Mouse (Mus musculus): Measurements from ENCODE around the gene Zfp37. TPM values are rescaled to one million over a fixed set of nuclear protein-coding genes. Genes with fewer than 3 reads are reported as not detected.
"Not testable (repeated sequence)": the region's sequence is repeated elsewhere in the genome, so short reads cannot be mapped to it uniquely, and the experiment has no call there.

The Zfp37 gene
- total RNA-seq (2021), result 10 to 100 TPM; 22.0 to 22.2 TPM

- intact Hi-C loops (cut with DNase I), result no loop called here
- DNase-seq (ENCODE audit: low spot score in 2 of 2), result no peak
These were observed at the start of gene Zfp37 for GRCm38 (mm10) chr4:62230769-62231168. TSS of gene Zfp37 (minus strand) at chr4:62231047.

GRCm38 (mm10) chr4:62278081-62278480, 47.2 kb upstream of the Zfp37 start:
- DNase-seq (ENCODE audit: low spot score in 2 of 2), result no peak
- intact Hi-C loops (cut with DNase I), result no loop called here

GRCm38 (mm10) chr4:62277222-62277621, 46.4 kb upstream of the Zfp37 start:
- intact Hi-C loops (cut with DNase I), result no loop called here
- DNase-seq (ENCODE audit: low spot score in 2 of 2), result no peak

GRCm38 (mm10) chr4:62276642-62277041, 45.8 kb upstream of the Zfp37 start:
- intact Hi-C loops (cut with DNase I), result no loop called here
- DNase-seq (ENCODE audit: low spot score in 2 of 2), result no peak

GRCm38 (mm10) chr4:62274841-62275536, 44.1 kb upstream of the Zfp37 start:
- intact Hi-C loops (cut with DNase I), result no loop called here
- no peak for DNase-seq (ENCODE audit: low spot score in 2 of 2)

- intact Hi-C loops (cut with DNase I), result no loop called here
These were observed 43.1 kb upstream of the Zfp37 start for GRCm38 (mm10) chr4:62273916-62274315.

GRCm38 (mm10) chr4:62272696-62273095, 41.8 kb upstream of the Zfp37 start:
- intact Hi-C loops (cut with DNase I), result no loop called here
- DNase-seq (ENCODE audit: low spot score in 2 of 2), result no peak

More at GRCm38 (mm10) chr4:62273916-62274315, 43.1 kb upstream of the Zfp37 start:
- no peak for DNase-seq (ENCODE audit: low spot score in 2 of 2)

GRCm38 (mm10) chr4:62267101-62267500, 36.3 kb upstream of the Zfp37 start:
- DNase-seq (ENCODE audit: low spot score in 2 of 2), result no peak
- intact Hi-C loops (cut with DNase I), result no loop called here

- DNase-seq (ENCODE audit: low spot score in 2 of 2); intact Hi-C loops (cut with DNase I): not testable (repeated sequence)
These were observed 35.2 kb upstream of the Zfp37 start for GRCm38 (mm10) chr4:62266016-62266415.

GRCm38 (mm10) chr4:62265154-62265836, 34.4 kb upstream of the Zfp37 start:
- intact Hi-C loops (cut with DNase I), result no loop called here
- DNase-seq (ENCODE audit: low spot score in 2 of 2), result no peak

GRCm38 (mm10) chr4:62263133-62263844, 32.4 kb upstream of the Zfp37 start:
- no peak for DNase-seq (ENCODE audit: low spot score in 2 of 2)
- intact Hi-C loops (cut with DNase I), result no loop called here

- DNase-seq (ENCODE audit: low spot score in 2 of 2), result no peak
- intact Hi-C loops (cut with DNase I), result no loop called here
These were observed 31.4 kb upstream of the Zfp37 start, which contains the start of gene Slc31a2 for GRCm38 (mm10) chr4:62262276-62262675. TSS of gene Slc31a2 (plus strand) at chr4:62262562.

- no peak for DNase-seq (ENCODE audit: low spot score in 2 of 2)
- intact Hi-C loops (cut with DNase I), result no loop called here
These were observed 26.1 kb upstream of the Zfp37 start for GRCm38 (mm10) chr4:62256931-62257330.

- no peak for DNase-seq (ENCODE audit: low spot score in 2 of 2)
- intact Hi-C loops (cut with DNase I), result no loop called here
These were observed 23.7 kb upstream of the Zfp37 start for GRCm38 (mm10) chr4:62254551-62254950.

GRCm38 (mm10) chr4:62251776-62252175, 20.9 kb upstream of the Zfp37 start:
- no peak for DNase-seq (ENCODE audit: low spot score in 2 of 2)
- intact Hi-C loops (cut with DNase I), result no loop called here

GRCm38 (mm10) chr4:62250896-62251544, 20.2 kb upstream of the Zfp37 start:
- intact Hi-C loops (cut with DNase I), result no loop called here
- DNase-seq (ENCODE audit: low spot score in 2 of 2), result no peak

GRCm38 (mm10) chr4:62248328-62248727, 17.5 kb upstream of the Zfp37 start:
- intact Hi-C loops (cut with DNase I), result no loop called here
- no peak for DNase-seq (ENCODE audit: low spot score in 2 of 2)

GRCm38 (mm10) chr4:62240586-62240985, 9.7 kb upstream of the Zfp37 start:
- intact Hi-C loops (cut with DNase I), result no loop called here
- no peak for DNase-seq (ENCODE audit: low spot score in 2 of 2)

- DNase-seq (ENCODE audit: low spot score in 2 of 2), result no peak
- intact Hi-C loops (cut with DNase I), result no loop called here
These were observed 694 bp downstream of the Zfp37 start for GRCm38 (mm10) chr4:62230153-62230552.

- no peak for DNase-seq (ENCODE audit: low spot score in 2 of 2)
- intact Hi-C loops (cut with DNase I), result loop anchor here (5.0 kb wide), 1 partner anchor 97 kb away; no protein-coding TSS in a partner anchor
These were observed 1.4 kb downstream of the Zfp37 start for GRCm38 (mm10) chr4:62229448-62229847.
